Mouse (Mus musculus) left cerebral cortex, adult 11 months (tissue): ENCODE data around the gene Slc20a1.

Experiments used
- DNase-seq: peaks from one replicate; pipeline ENCODE4 v3.0.0; 2022; ENCODE audit warnings: low spot score

Slc20a1 gene

GRCm38 (mm10) chr2:129198436-129199327, at the start of gene Slc20a1:
Gene Slc20a1, plus strand, starts transcription at chr2:129198764.
- DNase-seq, result peak; percentile 99

GRCm38 (mm10) chr2:129148836-129149235, 49.7 kb upstream of the Slc20a1 start:
- no peak for DNase-seq

- DNase-seq, result no peak
These were observed 48.2 kb upstream of the Slc20a1 start for GRCm38 (mm10) chr2:129150386-129150785.

DNA sequence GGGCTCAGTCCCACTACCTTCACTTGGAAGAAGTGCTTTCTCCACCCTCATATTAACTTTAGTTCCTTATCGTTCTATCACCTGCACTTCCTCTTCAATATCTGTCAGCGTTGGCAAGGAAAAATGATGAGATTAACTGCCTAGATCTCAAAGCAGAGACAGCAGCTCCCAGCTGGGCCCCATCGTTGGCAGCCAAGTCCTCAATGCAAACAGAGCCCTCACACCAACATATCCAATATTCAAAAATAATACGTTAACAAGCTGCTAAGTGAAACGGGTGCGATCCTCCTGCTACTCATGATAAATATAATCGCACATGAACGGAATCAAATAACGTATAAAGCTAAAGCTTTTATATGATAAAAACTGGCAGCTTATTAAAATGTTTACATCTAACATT, 47.5 kb upstream of the Slc20a1 start:
- DNase-seq, result no peak

DNA sequence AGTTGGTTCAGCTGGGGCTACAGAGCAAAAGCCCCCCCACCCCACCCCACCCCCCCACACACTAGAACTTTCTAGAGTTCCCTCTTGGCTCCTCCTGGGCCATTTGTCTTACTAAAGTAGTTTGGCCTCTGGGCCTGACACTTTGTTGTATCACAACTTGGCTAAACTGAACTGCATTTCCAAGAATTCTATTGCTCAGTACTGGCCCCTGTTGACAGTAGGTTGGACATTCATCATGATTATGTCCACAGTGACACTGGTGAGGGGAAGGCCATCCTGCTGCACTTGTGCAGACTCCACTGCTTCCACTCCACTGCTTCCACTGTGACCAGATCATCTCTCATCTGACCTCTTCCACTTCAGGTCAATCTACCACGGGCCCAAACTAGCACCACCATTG, 45.8 kb upstream of the Slc20a1 start:
- no peak for DNase-seq

DNA sequence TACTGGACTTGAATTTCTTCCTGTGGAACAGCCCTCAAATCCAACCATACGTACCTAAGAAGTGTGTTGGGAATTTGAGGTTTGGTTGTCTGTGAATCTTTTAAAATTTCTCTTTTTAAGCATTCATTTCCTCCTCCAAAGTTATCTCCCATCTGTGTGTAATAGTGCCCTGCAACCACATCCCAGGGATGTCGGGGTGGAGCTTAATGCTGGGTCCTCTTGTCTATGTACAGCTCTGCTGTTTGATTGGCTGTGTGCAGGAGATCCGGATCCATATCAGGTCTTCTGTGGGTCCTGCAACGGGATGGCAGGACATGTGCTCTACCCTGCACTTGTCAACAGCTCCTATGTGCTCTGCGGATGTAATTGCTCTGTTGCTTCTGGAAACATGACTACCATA, 33.7 kb upstream of the Slc20a1 start:
- DNase-seq, result no peak

- no peak for DNase-seq
These were observed 31.8 kb upstream of the Slc20a1 start for GRCm38 (mm10) chr2:129166466-129167463.

DNA sequence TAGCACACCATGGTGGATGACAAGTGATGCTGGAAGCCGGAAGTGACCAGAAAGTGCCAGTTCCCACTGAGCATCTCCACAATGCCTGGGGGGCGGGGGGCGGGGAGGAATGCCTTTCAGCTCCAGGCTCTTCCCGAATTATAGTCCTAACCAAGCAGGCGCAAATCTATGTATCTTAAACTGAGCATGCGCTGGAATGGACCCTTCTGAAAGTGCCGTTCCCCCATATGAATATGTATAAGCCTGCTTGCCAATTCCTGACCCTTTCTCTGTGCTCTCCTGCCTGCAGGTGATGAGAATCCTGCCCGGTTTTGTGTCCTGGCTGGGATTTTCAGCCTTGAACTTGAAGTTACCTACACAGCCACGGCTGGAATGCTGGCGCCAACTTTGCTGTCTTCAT, 25.2 kb upstream of the Slc20a1 start:
- DNase-seq, result no peak

DNA sequence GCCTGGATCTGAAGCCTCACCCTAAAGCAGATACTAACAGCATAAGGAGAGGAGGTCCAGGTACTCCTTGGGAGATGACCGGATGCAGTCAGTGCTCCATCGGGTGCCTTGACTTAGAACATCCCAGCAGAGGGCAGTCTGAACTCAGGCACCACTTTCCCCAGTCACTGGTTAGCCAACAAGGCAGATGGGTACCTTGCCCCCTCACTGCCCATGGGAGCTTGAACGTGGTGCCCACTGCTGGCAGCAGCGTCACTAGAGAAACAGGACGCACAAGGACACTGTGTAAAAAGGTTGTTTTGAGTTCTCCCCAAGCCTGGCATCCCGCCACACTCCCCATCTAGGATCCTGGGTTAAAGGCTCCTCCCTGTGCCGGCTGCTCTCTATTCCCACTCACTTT, 24.1 kb upstream of the Slc20a1 start:
- DNase-seq, result peak; percentile 38

GRCm38 (mm10) chr2:129175636-129176035, 22.9 kb upstream of the Slc20a1 start:
- DNase-seq, result no peak

GRCm38 (mm10) chr2:129176676-129177420, 21.7 kb upstream of the Slc20a1 start:
- DNase-seq, result no peak

GRCm38 (mm10) chr2:129177661-129178060, 20.9 kb upstream of the Slc20a1 start:
- DNase-seq, result no peak

DNA sequence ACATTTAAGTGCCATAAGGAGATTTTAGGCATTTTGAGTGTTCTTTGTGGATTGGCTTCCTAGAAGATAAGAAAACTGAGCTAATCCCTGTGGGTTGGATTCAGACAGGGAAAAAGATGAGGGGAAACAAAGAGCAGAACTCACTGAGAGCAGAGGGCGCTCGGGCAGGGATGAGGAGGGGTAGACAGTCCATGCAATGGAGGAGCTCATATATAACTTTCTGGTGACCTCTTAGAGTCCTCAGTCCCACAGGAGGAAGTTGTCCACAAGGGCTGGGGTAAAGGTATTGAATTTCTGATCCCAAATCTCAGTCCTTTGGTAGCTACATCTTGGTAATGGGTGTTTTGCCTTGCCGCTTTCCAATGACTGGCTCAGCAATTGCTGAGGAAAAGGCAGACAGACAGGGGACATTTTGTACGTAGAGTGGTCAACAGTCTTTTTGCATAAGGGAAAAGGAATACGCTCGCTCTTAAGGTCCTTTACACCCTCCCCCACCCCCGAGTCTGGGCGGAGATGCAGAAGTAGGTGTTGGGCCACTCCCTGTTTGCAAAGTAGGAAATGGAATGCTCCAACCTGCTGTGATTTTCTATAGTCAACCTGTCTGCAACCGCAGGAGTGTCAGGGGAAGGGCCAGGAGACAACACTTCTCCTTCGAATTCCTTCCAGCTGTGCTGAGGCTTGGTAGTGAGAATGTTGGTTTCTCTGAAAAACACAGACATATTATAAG, 20.2 kb upstream of the Slc20a1 start:
- DNase-seq, result no peak

- DNase-seq, result no peak
These were observed 18.4 kb upstream of the Slc20a1 start for GRCm38 (mm10) chr2:129179946-129180853.

DNA sequence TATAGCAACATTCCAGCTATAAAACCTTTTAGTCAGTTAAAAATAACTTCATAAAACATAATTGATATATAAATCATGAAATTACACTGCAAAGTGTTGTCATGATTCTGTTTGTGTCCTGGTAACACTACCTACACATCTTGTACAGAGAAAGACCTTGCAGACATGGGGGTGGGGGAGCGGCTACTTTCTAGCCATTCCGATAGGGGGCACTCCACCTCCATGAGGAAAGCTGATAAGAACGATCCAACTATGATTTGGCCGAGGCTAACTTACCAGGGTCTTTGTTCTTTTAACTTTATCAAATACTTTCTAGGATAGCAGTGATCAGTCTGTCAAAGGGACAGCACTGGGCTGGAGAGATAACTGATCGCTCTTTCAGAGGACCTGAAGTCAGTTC, 17.1 kb upstream of the Slc20a1 start:
- DNase-seq, result no peak

DNA sequence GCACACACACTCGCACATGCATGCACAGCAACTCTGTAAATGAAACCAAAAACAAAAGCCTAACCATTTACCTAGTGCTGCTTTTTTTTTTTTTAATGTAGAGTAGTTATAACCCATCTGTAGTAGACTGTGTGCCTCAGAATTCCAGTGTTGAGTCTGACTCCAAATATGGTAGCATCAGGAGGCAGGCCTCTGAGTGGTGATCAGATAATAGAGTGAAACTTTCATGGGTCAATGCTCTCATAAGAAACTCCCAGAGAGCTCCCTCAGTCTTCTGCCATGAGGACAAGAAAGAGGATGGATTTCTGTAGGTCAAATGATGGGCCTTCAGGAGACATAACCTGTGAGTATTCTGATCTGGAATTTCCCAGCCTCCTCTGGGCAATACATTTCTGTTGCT, 16.2 kb upstream of the Slc20a1 start:
- DNase-seq, result no peak

- DNase-seq, result no peak
These were observed 15.0 kb upstream of the Slc20a1 start for GRCm38 (mm10) chr2:129183561-129184031.

GRCm38 (mm10) chr2:129184853-129185252, 13.7 kb upstream of the Slc20a1 start:
- DNase-seq, result no peak

GRCm38 (mm10) chr2:129185611-129186290, 12.8 kb upstream of the Slc20a1 start:
- no peak for DNase-seq
